ENCODE assay signal across 8 mouse cellular contexts in the genomic region with DNA sequence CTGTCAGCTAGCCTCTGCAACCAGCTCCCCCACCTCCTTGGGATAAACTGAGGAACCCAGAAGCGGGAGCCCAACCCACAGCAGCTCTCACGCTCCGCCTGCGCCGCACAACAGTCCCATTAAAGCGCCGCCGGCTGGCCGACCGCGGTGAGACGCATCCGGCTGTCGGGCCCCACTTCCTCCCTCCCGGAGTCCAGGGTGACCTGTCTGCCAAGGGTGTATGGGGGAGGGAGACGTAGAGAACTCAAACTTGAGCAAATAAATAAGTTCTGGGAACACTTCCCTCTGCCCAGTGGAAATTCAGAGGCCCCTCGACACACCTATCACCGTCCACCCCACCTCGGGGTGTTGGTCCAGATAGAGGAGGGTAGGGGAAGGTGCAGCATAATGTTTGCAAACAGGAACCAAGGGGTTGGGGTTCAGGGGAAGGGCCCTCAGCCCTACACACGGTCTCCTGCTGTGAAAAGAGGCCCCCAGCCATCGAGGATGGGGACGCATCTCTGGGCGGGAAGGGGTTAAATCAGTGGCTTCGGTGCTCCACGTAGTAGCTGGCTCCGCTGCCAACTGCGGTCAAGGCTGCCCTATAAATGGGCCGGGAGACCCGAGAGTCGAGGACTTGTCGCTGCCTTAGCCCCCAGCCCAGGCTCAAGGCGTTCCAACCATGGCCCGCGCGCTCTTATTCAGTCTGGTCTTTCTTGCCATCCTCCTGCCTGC. TPM values are rescaled to one million over a fixed set of nuclear protein-coding genes. Genes with fewer than 3 reads are reported as not detected.
A peak's percentile ranks its signal among the peaks of the same experiment; 100 is the strongest.
DNase-seq lines count a peak whose midpoint lies in the region; ATAC-seq lines count a peak whose summit lies in the region.

Chad (plus strand) TSS at position 611 of the 714 bp plus-strand sequence.

- peak; percentile 53 to 61 for DNase-seq in heart, adult 18-20 months
- DNase-seq in heart, postnatal 25 days (ENCODE audit: low spot score): no peak
- DNase-seq in kidney, adult 8-10 months: peak; percentile 26 to 32
- DNase-seq in right cerebral cortex, postnatal 25 days: no peak

- H3K27ac ChIP-seq in heart, embryonic 11.5 days (ENCODE audit: low read depth, low read length): no peak within 1 kb of the TSS
- no peak within 1 kb of the TSS for H3K27ac ChIP-seq in lung, embryonic 15.5 days
- no peak within 1 kb of the TSS for H3K27ac ChIP-seq in neural tube, embryonic 14.5 days (ENCODE audit: low read depth, low read length)

- H3K4me3 ChIP-seq in heart, embryonic 11.5 days (ENCODE audit: low read depth, low read length): peak within 1 kb of the TSS; percentile 38
- peak within 1 kb of the TSS; percentile 14 for H3K4me3 ChIP-seq in lung, embryonic 15.5 days
- peak within 1 kb of the TSS; percentile 13; the same call in 1 of the 2 replicates for H3K4me3 ChIP-seq in neural tube, embryonic 14.5 days (ENCODE audit: low read depth, low read length)

- peaks cover 30% of the 10 kb centered on the region for H3K27me3 ChIP-seq in heart, embryonic 11.5 days (ENCODE audit: control insufficient read depth, insufficient read depth, low read length)
- peaks cover 8% of the 10 kb centered on the region; the same call in 1 of the 2 replicates for H3K27me3 ChIP-seq in lung, embryonic 15.5 days
- H3K27me3 ChIP-seq in neural tube, embryonic 14.5 days (ENCODE audit: control insufficient read depth, insufficient read depth, low read length): peaks cover 13% of the 10 kb centered on the region

- peak within 1 kb of the TSS; percentile 71 for H3K4me2 ChIP-seq in heart, embryonic 11.5 days
- H3K4me2 ChIP-seq in lung, embryonic 15.5 days: peak within 1 kb of the TSS; percentile 53
- H3K4me2 ChIP-seq in neural tube, embryonic 14.5 days (ENCODE audit: low read depth, low read length): peak within 1 kb of the TSS; percentile 41

- no peaks in the 10 kb centered on the region for H3K36me3 ChIP-seq in heart, embryonic 11.5 days (ENCODE audit: control insufficient read depth, insufficient read depth, low read length)
- peaks cover 8% of the 10 kb centered on the region; the same call in 1 of the 2 replicates for H3K36me3 ChIP-seq in lung, embryonic 15.5 days
- no peaks in the 10 kb centered on the region for H3K36me3 ChIP-seq in neural tube, embryonic 14.5 days (ENCODE audit: control insufficient read depth, insufficient read depth, low read length)

- peak; percentile 77 for ATAC-seq in common myeloid progenitor, adult 5-6 weeks (replicated peaks; ENCODE audit: low read depth, poor library complexity, severe bottlenecking)
- 0 out of 2 replicates have a peak, but pooled peaks have one; percentile 21 for ATAC-seq in heart, embryonic 11.5 days (replicated peaks; ENCODE audit: insufficient number of reproducible peaks, low FRiP score, low TSS enrichment)
- peak; percentile 48; the same call in 1 of the 2 replicates for ATAC-seq in lung, embryonic 15.5 days (ENCODE audit: borderline replicate concordance, extremely low read depth, low FRiP score, low TSS enrichment)
- no peak for ATAC-seq in neural tube, embryonic 14.5 days (ENCODE audit: low read depth)

- intact Hi-C loops in heart, postnatal 25 days (cut with DNase I): no loop called here

- no peaks in the 10 kb centered on the region for H3K9me3 ChIP-seq in heart, embryonic 11.5 days (replicated peaks; ENCODE audit: control insufficient read depth, low read length)
- no peaks in the 10 kb centered on the region for H3K9me3 ChIP-seq in lung, embryonic 15.5 days
- H3K9me3 ChIP-seq in neural tube, embryonic 14.5 days (ENCODE audit: control insufficient read depth, low read length): no peaks in the 10 kb centered on the region

- 2% methylated on average over 35 of the region's 35 CpGs for WGBS in heart, embryonic 11.5 days (ENCODE audit: insufficient replicate concordance)
- 6% methylated on average over 35 of the region's 35 CpGs for WGBS in lung, embryonic 15.5 days
- 2% methylated on average over 35 of the region's 35 CpGs for WGBS in neural tube, embryonic 14.5 days

- H3K4me1 ChIP-seq in heart, embryonic 11.5 days (ENCODE audit: control insufficient read depth, insufficient read depth, low read length): peaks cover 12% of the 10 kb centered on the region
- peaks cover 16% of the 10 kb centered on the region for H3K4me1 ChIP-seq in lung, embryonic 15.5 days
- 0 out of 2 replicates have a peak, but pooled peaks cover 5% of the 10 kb centered on the region for H3K4me1 ChIP-seq in neural tube, embryonic 14.5 days (ENCODE audit: control insufficient read depth, insufficient read depth, low read length)

- peak within 1 kb of the TSS; percentile 59 for H3K9ac ChIP-seq in heart, embryonic 11.5 days (ENCODE audit: low read depth, low read length)
- peak within 1 kb of the TSS; percentile 19; the same call in 1 of the 2 replicates for H3K9ac ChIP-seq in lung, embryonic 15.5 days
- no peak within 1 kb of the TSS for H3K9ac ChIP-seq in neural tube, embryonic 14.5 days (replicated peaks; ENCODE audit: low read depth, low read length)

RNA-seq across cellular contexts. Expression of gene Chad, which starts in this region (rescaled TPM):
- total RNA-seq in heart, adult 18-20 months (2021): 1 to 10 TPM; 1.4 to 3.2 TPM
- 1 to 10 TPM; 1.5 TPM for total RNA-seq in heart, postnatal 25 days (2021)
- not detected in 2 replicates for total RNA-seq in common myeloid progenitor, adult 5-6 weeks (2017)
- 0.21 TPM in 1 of 2 replicates, not detected in the other for polyA plus RNA-seq in heart, embryonic 11.5 days (2014; fragmentation: Nextera tagmentation; extraction: Ambion mirVana)
- polyA plus RNA-seq in lung, embryonic 15.5 days (2015; fragmentation: Nextera tagmentation; extraction: Ambion mirVana): 2.3 and 2.7 TPM in 2 replicates
- 0.15 and 0.35 TPM in 2 replicates for polyA plus RNA-seq in neural tube, embryonic 14.5 days (2014; fragmentation: Nextera tagmentation; extraction: Ambion mirVana)

Comparison
In these comparisons a context has a peak if more than half of its experiments do, and no peak if none do; other contexts are left out.
1. DNase-seq: peak in heart, adult 18-20 months (2 of 2) and kidney, adult 8-10 months (2 of 2); none in heart, postnatal 25 days (single experiment) and right cerebral cortex, postnatal 25 days (single experiment).
2. Peak in ATAC-seq in common myeloid progenitor, adult 5-6 weeks; RNA of the gene not detected or under 1 TPM.
3. Peak in ATAC-seq, H3K4me3 ChIP-seq, H3K9ac ChIP-seq and H3K4me2 ChIP-seq in heart, embryonic 11.5 days; RNA of the gene not detected or under 1 TPM.
4. Peak in every context shown above with its lines, with median percentiles within 50 percentile points of each other: H3K4me2 ChIP-seq and H3K4me3 ChIP-seq.